Mouse (Mus musculus): ENCODE measurements around the gene Camsap3. TPM values are rescaled to one million over a fixed set of nuclear protein-coding genes. Genes with fewer than 3 reads are reported as not detected.

Gene Camsap3
- polyA plus RNA-seq, 1 experiment, result 2.7 TPM

GRCm38 (mm10) chr8:3654726-3655508, 67.8 kb downstream of the Camsap3 start:
- Histone ChIP-seq H3K27ac (ENCODE audit: control insufficient read depth, insufficient read depth, low read length) (no peak overlapping the region), H3K36me3 (ENCODE audit: control insufficient read depth, insufficient read depth, low read length) (no peaks in the 10 kb centered on the region), H3K4me3 (ENCODE audit: control insufficient read depth, insufficient read depth, low read length) (no peak overlapping the region), H3K4me1 (replicated peaks; ENCODE audit: control insufficient read depth, insufficient read depth, low read length) (no peaks in the 10 kb centered on the region; the same call in 1 of the 2 replicates), H3K27me3 (ENCODE audit: control insufficient read depth, insufficient read depth, low read length) (no peaks in the 10 kb centered on the region)
- 93% methylated on average over 11 of the region's 11 CpGs for WGBS
- no peak for DNase-seq
- TF ChIP-seq POLR2A (IDR thresholded peaks at IDR 0.05; ENCODE audit: control insufficient read depth, extremely low read depth, insufficient read depth, low read length, poor library complexity) (no peak), CTCF (IDR thresholded peaks at IDR 0.05; ENCODE audit: borderline replicate concordance, control insufficient read depth, extremely low read depth, insufficient read depth, low read length, poor library complexity) (no peak)

- Histone ChIP-seq H3K27me3 (ENCODE audit: control insufficient read depth, insufficient read depth, low read length) (no peaks in the 10 kb centered on the region), H3K36me3 (ENCODE audit: control insufficient read depth, insufficient read depth, low read length) (no peaks in the 10 kb centered on the region), H3K27ac (ENCODE audit: control insufficient read depth, insufficient read depth, low read length) (no peak within 1 kb of the TSS), H3K4me1 (replicated peaks; ENCODE audit: control insufficient read depth, insufficient read depth, low read length) (no peaks in the 10 kb centered on the region; the same call in 1 of the 2 replicates), H3K4me3 (ENCODE audit: control insufficient read depth, insufficient read depth, low read length) (no peak within 1 kb of the TSS)
- TF ChIP-seq CTCF (IDR thresholded peaks at IDR 0.05; ENCODE audit: borderline replicate concordance, control insufficient read depth, extremely low read depth, insufficient read depth, low read length, poor library complexity) (no peak), POLR2A (IDR thresholded peaks at IDR 0.05; ENCODE audit: control insufficient read depth, extremely low read depth, insufficient read depth, low read length, poor library complexity) (no peak)
- no peak for DNase-seq
- WGBS, result 88% methylated on average over 3 of the region's 3 CpGs
Measured at GRCm38 (mm10) chr8:3655526-3655925, 68.4 kb downstream of the Camsap3 start, which contains the start of gene Retn. Gene Retn, plus strand, starts transcription at chr8:3655770.

- Histone ChIP-seq H3K4me1 (replicated peaks; ENCODE audit: control insufficient read depth, insufficient read depth, low read length) (peaks cover 3% of the 10 kb centered on the region), H3K27me3 (ENCODE audit: control insufficient read depth, insufficient read depth, low read length) (no peaks in the 10 kb centered on the region), H3K4me3 (ENCODE audit: control insufficient read depth, insufficient read depth, low read length) (no peak overlapping the region), H3K36me3 (ENCODE audit: control insufficient read depth, insufficient read depth, low read length) (no peaks in the 10 kb centered on the region), H3K27ac (ENCODE audit: control insufficient read depth, insufficient read depth, low read length) (no peak overlapping the region)
- 31% methylated on average over 7 of the region's 7 CpGs for WGBS
- DNase-seq, result no peak
- TF ChIP-seq CTCF (IDR thresholded peaks at IDR 0.05; ENCODE audit: borderline replicate concordance, control insufficient read depth, extremely low read depth, insufficient read depth, low read length, poor library complexity) (no peak), POLR2A (IDR thresholded peaks at IDR 0.05; ENCODE audit: control insufficient read depth, extremely low read depth, insufficient read depth, low read length, poor library complexity) (no peak)
Measured at GRCm38 (mm10) chr8:3656725-3657381, 69.8 kb downstream of the Camsap3 start.

Other genes with a start within 250 kb of the Camsap3 start
- gene A430078G23Rik, start 233.9 kb upstream of the Camsap3 start, polyA plus RNA-seq (2012; rRNA removed), result 30.2 and 30.7 TPM in 2 replicates
- gene Arhgef18, start 194.3 kb upstream of the Camsap3 start, polyA plus RNA-seq (2012; rRNA removed), result 120 and 122 TPM in 2 replicates
- gene Pex11g, start 119.6 kb upstream of the Camsap3 start, polyA plus RNA-seq (2012; rRNA removed), result 3.1 TPM in 2 replicates
- 0.20 TPM in 1 of 2 replicates, not detected in the other for gene Tex45, start 116.4 kb upstream of the Camsap3 start, polyA plus RNA-seq (2012; rRNA removed)
- 75.9 and 76.7 TPM in 2 replicates for gene Zfp358, start 94.2 kb upstream of the Camsap3 start, polyA plus RNA-seq (2012; rRNA removed)
- 312 and 481 TPM in 2 replicates for gene Mcoln1, start 86.8 kb upstream of the Camsap3 start, polyA plus RNA-seq (2012; rRNA removed)
- gene Pnpla6, start 71.9 kb upstream of the Camsap3 start, polyA plus RNA-seq (2012; rRNA removed), result 56.1 and 61.6 TPM in 2 replicates
- not detected in 2 replicates for gene C330021F23Rik, start 19.3 kb upstream of the Camsap3 start, polyA plus RNA-seq (2012; rRNA removed)
- 128 and 133 TPM in 2 replicates for gene Xab2, start 34.0 kb downstream of the Camsap3 start, polyA plus RNA-seq (2012; rRNA removed)
- 4.7 and 6.9 TPM in 2 replicates for gene Pet100, start 34.3 kb downstream of the Camsap3 start, polyA plus RNA-seq (2012; rRNA removed)
- 0.34 and 0.84 TPM in 2 replicates for gene Pcp2, start 38.3 kb downstream of the Camsap3 start, polyA plus RNA-seq (2012; rRNA removed)
- gene Stxbp2, start 43.7 kb downstream of the Camsap3 start, polyA plus RNA-seq (2012; rRNA removed), result 260 and 262 TPM in 2 replicates
- gene Retn, start 68.5 kb downstream of the Camsap3 start, polyA plus RNA-seq (2012; rRNA removed), result 15.3 and 16.9 TPM in 2 replicates
- 1.2 and 2.1 TPM in 2 replicates for gene Mcemp1, start 78.5 kb downstream of the Camsap3 start, polyA plus RNA-seq (2012; rRNA removed)
- 9.8 and 14.0 TPM in 2 replicates for gene Fcor, start 85.1 kb downstream of the Camsap3 start, polyA plus RNA-seq (2012; rRNA removed)
- 42.3 and 46.4 TPM in 2 replicates for gene Trappc5, start 89.0 kb downstream of the Camsap3 start, polyA plus RNA-seq (2012; rRNA removed)
- 5.8 and 8.0 TPM in 2 replicates for gene Fcer2a, start 106.9 kb downstream of the Camsap3 start, polyA plus RNA-seq (2012; rRNA removed)
- 0.09 TPM in 1 of 2 replicates, not detected in the other for gene Clec4g, start 133.4 kb downstream of the Camsap3 start, polyA plus RNA-seq (2012; rRNA removed)
- gene Cd209a, start 161.7 kb downstream of the Camsap3 start, polyA plus RNA-seq (2012; rRNA removed), result 0.89 and 2.2 TPM in 2 replicates

All from thymus, adult 2 months (tissue).